In the genomic region with DNA sequence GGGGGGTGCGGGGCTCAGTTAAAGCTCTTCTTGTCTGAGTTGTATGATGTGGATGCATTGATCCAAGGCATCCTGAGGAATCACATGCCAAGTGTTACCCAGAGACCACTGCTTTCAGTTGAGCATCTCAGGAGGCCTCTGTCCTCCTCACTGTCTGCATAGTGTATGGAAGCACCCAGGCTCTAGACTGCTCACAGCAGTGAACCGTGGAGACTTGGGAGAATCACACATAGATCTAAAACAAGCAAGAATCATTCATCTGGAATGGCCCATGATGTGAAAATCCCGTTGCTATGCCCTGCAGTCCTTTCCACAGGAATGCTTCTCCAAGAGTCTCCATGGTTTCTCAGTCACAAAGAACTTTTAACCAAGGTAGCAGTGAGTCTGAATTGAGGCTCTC, we compare ENCODE assay signal across 21 mouse cellular contexts.
"Had no signal": no experiment of that assay in that cellular context is flagged by ENCODE, and none has a peak within 500 bp of the region (broad histone marks: within the 10 kb centered on the region; RNA-seq: fewer than 3 reads in every experiment).

No protein-coding gene starts in this region.

- H3K27ac ChIP-seq: liver, embryonic 13.5 days; liver, embryonic 15.5 days; lung, embryonic 15.5 days; midbrain, embryonic 10.5 days; midbrain, embryonic 12.5 days; midbrain, embryonic 15.5 days; neural tube, embryonic 13.5 days; neural tube, embryonic 15.5 days had no signal

- H3K9ac ChIP-seq: liver, embryonic 13.5 days; liver, embryonic 15.5 days; liver, postnatal 0 days; lung, embryonic 15.5 days; midbrain, embryonic 12.5 days; midbrain, embryonic 15.5 days; neural tube, embryonic 13.5 days; neural tube, embryonic 15.5 days had no signal

- H3K36me3 ChIP-seq: liver, embryonic 13.5 days; liver, embryonic 15.5 days; lung, embryonic 15.5 days; midbrain, embryonic 10.5 days; midbrain, embryonic 12.5 days; midbrain, embryonic 15.5 days; neural tube, embryonic 13.5 days; neural tube, embryonic 15.5 days had no signal

- H3K4me2 ChIP-seq: liver, embryonic 13.5 days; liver, embryonic 15.5 days; lung, embryonic 15.5 days; midbrain, embryonic 12.5 days; midbrain, embryonic 15.5 days; neural tube, embryonic 15.5 days had no signal

- DNase-seq: liver, embryonic 13.5 days; liver, postnatal 0 days; lung, adult 2 months; lung, postnatal 14 days; lung, postnatal 4 days; right cerebral cortex, adult 18-20 months; right cerebral cortex, postnatal 25 days; right cerebral cortex, postnatal 4 days; spleen, adult 18-20 months; thymus, adult 18-20 months; thymus, postnatal 14 days; thymus, postnatal 36 days had no signal

- H3K4me3 ChIP-seq: liver, embryonic 13.5 days; liver, embryonic 15.5 days; lung, embryonic 15.5 days; midbrain, embryonic 10.5 days; midbrain, embryonic 12.5 days; midbrain, embryonic 15.5 days; myocyte; neural tube, embryonic 13.5 days; neural tube, embryonic 15.5 days had no signal

- H3K27me3 ChIP-seq: liver, embryonic 13.5 days; liver, embryonic 15.5 days; lung, embryonic 15.5 days; midbrain, embryonic 12.5 days; midbrain, embryonic 15.5 days; neural tube, embryonic 13.5 days; neural tube, embryonic 15.5 days had no signal

- H3K9me3 ChIP-seq: liver, embryonic 13.5 days; liver, embryonic 15.5 days; lung, embryonic 15.5 days; midbrain, embryonic 10.5 days; midbrain, embryonic 12.5 days; midbrain, embryonic 15.5 days; neural tube, embryonic 13.5 days; neural tube, embryonic 15.5 days had no signal

- H3K4me1 ChIP-seq: liver, embryonic 13.5 days; liver, embryonic 15.5 days; lung, embryonic 15.5 days; midbrain, embryonic 12.5 days; midbrain, embryonic 15.5 days had no signal

- ATAC-seq: liver, postnatal 0 days; lung, postnatal 0 days; midbrain, embryonic 15.5 days had no signal
